Comparison of ENCODE assay signal across 22 mouse cellular contexts in the genomic region with DNA sequence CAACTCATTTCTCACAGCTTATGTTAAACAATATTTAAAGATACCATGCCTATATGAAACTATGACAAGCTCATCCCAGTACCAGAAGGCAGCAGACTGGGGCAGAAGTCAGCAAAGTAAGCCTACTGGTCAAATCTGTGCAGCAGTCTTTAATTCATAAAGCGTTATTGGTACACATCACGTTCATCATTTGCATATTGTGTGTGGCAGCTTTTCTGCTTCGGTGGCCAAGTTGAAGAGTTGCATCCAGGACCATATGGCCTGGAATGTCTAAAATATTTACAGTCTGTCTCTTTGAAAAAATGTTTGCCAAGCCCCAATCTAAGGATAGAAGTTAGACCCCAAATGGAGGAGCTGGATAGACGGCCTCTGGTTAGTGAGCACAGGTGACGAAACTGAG.
DNase-seq lines count a peak whose midpoint lies in the region; ATAC-seq and TF ChIP-seq lines count a peak whose summit lies in the region.
"Had no signal": no experiment of that assay in that cellular context is flagged by ENCODE, and none has a peak within 500 bp of the region (broad histone marks: within the 10 kb centered on the region; RNA-seq: fewer than 3 reads in every experiment).

No protein-coding gene starts in this region.

- TF ChIP-seq CTCF in brain, embryonic 14.5 days (IDR thresholded peaks at IDR 0.05; ENCODE audit: borderline replicate concordance, extremely low read depth, insufficient read depth, insufficient read length), result no peak

- no peaks in the 10 kb centered on the region for H3K27me3 ChIP-seq in forebrain, embryonic 14.5 days (replicated peaks; ENCODE audit: control insufficient read depth, insufficient read depth, low read length)
- no peaks in the 10 kb centered on the region for H3K27me3 ChIP-seq in forebrain, embryonic 11.5 days (ENCODE audit: control insufficient read depth, insufficient read depth, low read length)
- H3K27me3 ChIP-seq: embryonic facial prominence, embryonic 15.5 days; hindbrain, embryonic 12.5 days had no signal

- 68% methylated on average over 5 of the region's 5 CpGs for WGBS in forebrain, embryonic 14.5 days
- WGBS in forebrain, embryonic 11.5 days, result 84% methylated on average over 5 of the region's 5 CpGs

- no peak for TF ChIP-seq POLR2A in brain, embryonic 14.5 days (IDR thresholded peaks at IDR 0.05; ENCODE audit: borderline replicate concordance, extremely low read depth, insufficient read depth, insufficient read length, poor library complexity, severe bottlenecking)

- no peak overlapping the region for H3K9ac ChIP-seq in forebrain, embryonic 14.5 days (ENCODE audit: low read length)
- no peak overlapping the region for H3K9ac ChIP-seq in forebrain, embryonic 11.5 days (ENCODE audit: low read length)
- H3K9ac ChIP-seq: embryonic facial prominence, embryonic 15.5 days; hindbrain, embryonic 12.5 days had no signal

- ATAC-seq in forebrain, embryonic 14.5 days, result peak; percentile 66
- ATAC-seq in forebrain, embryonic 11.5 days (replicated peaks; ENCODE audit: low FRiP score), result no peak
- ATAC-seq: hindbrain, embryonic 16.5 days; inflammation-experienced regulatory T-cells, adult 6 months; intestine, postnatal 0 days had no signal

- no peaks in the 10 kb centered on the region for H3K9me3 ChIP-seq in forebrain, embryonic 14.5 days (replicated peaks; ENCODE audit: control insufficient read depth, low read length)
- no peaks in the 10 kb centered on the region for H3K9me3 ChIP-seq in forebrain, embryonic 11.5 days (ENCODE audit: control insufficient read depth, low read length)
- H3K9me3 ChIP-seq: embryonic facial prominence, embryonic 15.5 days; heart, embryonic 10.5 days; hindbrain, embryonic 12.5 days had no signal

- H3K4me3 ChIP-seq in forebrain, embryonic 14.5 days (ENCODE audit: low read depth, low read length), result no peak overlapping the region
- H3K4me3 ChIP-seq in forebrain, embryonic 11.5 days (ENCODE audit: low read depth, low read length), result no peak overlapping the region
- H3K4me3 ChIP-seq: embryonic facial prominence, embryonic 15.5 days; erythroblast, embryonic 14.5 days; gastrocnemius, adult 2 months; heart, embryonic 10.5 days; hindbrain, embryonic 12.5 days had no signal

- no peak overlapping the region for H3K27ac ChIP-seq in forebrain, embryonic 14.5 days (ENCODE audit: low read depth, low read length)
- H3K27ac ChIP-seq in forebrain, embryonic 11.5 days (ENCODE audit: low read depth, low read length), result no peak overlapping the region
- H3K27ac ChIP-seq: embryonic facial prominence, embryonic 15.5 days; gastrocnemius, adult 2 months; heart, embryonic 10.5 days; hindbrain, embryonic 12.5 days had no signal

- H3K36me3 ChIP-seq in forebrain, embryonic 14.5 days (ENCODE audit: control insufficient read depth, insufficient read depth, low read length), result no peaks in the 10 kb centered on the region
- no peaks in the 10 kb centered on the region for H3K36me3 ChIP-seq in forebrain, embryonic 11.5 days (ENCODE audit: control insufficient read depth, insufficient read depth, low read length)
- H3K36me3 ChIP-seq: embryonic facial prominence, embryonic 15.5 days; heart, embryonic 10.5 days; hindbrain, embryonic 12.5 days had no signal

- DNase-seq in cerebellum, adult 9-10 months, result peak; percentile 65
- DNase-seq in cerebellum, postnatal 14 days, result no peak
- peak; percentile 33 for DNase-seq in forebrain, embryonic 14.5 days (ENCODE audit: low spot score)
- no peak for DNase-seq in forebrain, embryonic 11.5 days (ENCODE audit: low spot score)
- DNase-seq in brain, embryonic 14.5 days (ENCODE audit: low read depth), result peak; percentile 50
- no peak for DNase-seq in heart, adult 8-10 months (ENCODE audit: low spot score)
- DNase-seq in embryo, embryonic 10 days (ENCODE audit: low spot score), result no peak
- DNase-seq: adrenal gland, postnatal 10 days; cerebellum, adult 11-12 months; embryo, embryonic 11 days; gastrocnemius, adult 2 months; gastrocnemius, postnatal 25 days; heart, postnatal 10 days; heart, postnatal 4 days; kidney, adult 9 months had no signal

- H3K4me2 ChIP-seq in forebrain, embryonic 14.5 days (ENCODE audit: low read length), result no peak overlapping the region
- no peak overlapping the region for H3K4me2 ChIP-seq in forebrain, embryonic 11.5 days (ENCODE audit: low read depth, low read length, severe bottlenecking)
- H3K4me2 ChIP-seq: embryonic facial prominence, embryonic 15.5 days; hindbrain, embryonic 12.5 days had no signal

- no peaks in the 10 kb centered on the region for H3K4me1 ChIP-seq in forebrain, embryonic 14.5 days (ENCODE audit: control insufficient read depth, insufficient read depth, low read length)
- H3K4me1 ChIP-seq in forebrain, embryonic 11.5 days (replicated peaks; ENCODE audit: control insufficient read depth, insufficient read depth, low read length), result no peaks in the 10 kb centered on the region
- H3K4me1 ChIP-seq: embryonic facial prominence, embryonic 15.5 days; heart, embryonic 10.5 days; hindbrain, embryonic 12.5 days had no signal

Comparison
In these comparisons a context has a peak if more than half of its experiments do, and no peak if none do; other contexts are left out.
1. DNase-seq: peak in cerebellum, adult 9-10 months (single experiment), forebrain, embryonic 14.5 days (single experiment) and brain, embryonic 14.5 days (single experiment); none in cerebellum, postnatal 14 days (0 of 2), forebrain, embryonic 11.5 days (single experiment), heart, adult 8-10 months (single experiment) and embryo, embryonic 10 days (single experiment).